Mouse (Mus musculus): Measurements from ENCODE around the gene Iqcd. TPM values are rescaled to one million over a fixed set of nuclear protein-coding genes. Genes with fewer than 3 reads are reported as not detected.

Gene Iqcd
- polyA plus RNA-seq, 1 experiment from 2014 or later, result 0.60 TPM

DNA sequence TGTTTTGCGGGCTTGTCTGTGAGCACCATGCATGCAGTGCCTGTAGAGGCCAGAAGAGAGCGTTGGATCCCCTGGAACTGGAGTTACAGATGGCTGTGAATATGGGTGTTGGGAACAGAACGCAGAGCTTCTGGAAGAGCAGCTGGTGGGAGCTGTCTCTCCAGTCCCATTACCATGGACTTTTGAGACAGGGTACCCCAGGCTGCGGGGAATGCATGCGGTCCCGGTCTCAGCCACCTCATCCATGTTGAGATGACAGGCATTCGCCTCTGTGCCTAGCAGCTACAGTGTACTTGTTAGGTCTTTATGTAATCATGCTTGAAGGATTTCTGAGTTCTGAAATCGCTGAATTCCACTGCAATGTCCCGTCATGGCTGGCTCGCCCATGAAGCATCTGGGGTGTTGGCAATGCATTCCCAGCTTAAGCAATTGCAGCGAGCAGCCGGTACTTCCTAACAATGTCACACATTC is 67.5 kb downstream of the Iqcd start:
- 88% methylated on average over 12 of the region's 12 CpGs for WGBS
- H3K9ac ChIP-seq (replicated peaks), result no peak overlapping the region
- peaks cover 8% of the 10 kb centered on the region; the same call in 1 of the 2 replicates for H3K4me1 ChIP-seq
- H3K4me2 ChIP-seq (replicated peaks), result no peak overlapping the region
- H3K9me3 ChIP-seq, result no peaks in the 10 kb centered on the region
- no peak overlapping the region for H3K27ac ChIP-seq (replicated peaks)
- H3K36me3 ChIP-seq, result no peaks in the 10 kb centered on the region
- no peak for ATAC-seq (ENCODE audit: low FRiP score, low read depth)
- peaks cover 29% of the 10 kb centered on the region; the same call in 1 of the 2 replicates for H3K27me3 ChIP-seq
- H3K4me3 ChIP-seq, result no peak overlapping the region

Other genes starting within 250 kb of the Iqcd start
- 45.2 and 51.9 TPM in 2 replicates for gene Lhx5, start 157.3 kb upstream of the Iqcd start, polyA plus RNA-seq (2016; fragmentation: Nextera tagmentation; extraction: Ambion mirVana)
- 6.4 and 7.5 TPM in 2 replicates for gene Sdsl, start 116.2 kb upstream of the Iqcd start, polyA plus RNA-seq (2016; fragmentation: Nextera tagmentation; extraction: Ambion mirVana)
- not detected in 2 replicates for gene Sds, start 112.5 kb upstream of the Iqcd start, polyA plus RNA-seq (2016; fragmentation: Nextera tagmentation; extraction: Ambion mirVana)
- gene Plbd2, start 85.4 kb upstream of the Iqcd start, polyA plus RNA-seq (2016; fragmentation: Nextera tagmentation; extraction: Ambion mirVana), result 31.5 and 36.2 TPM in 2 replicates
- gene Slc8b1, start 77.8 kb upstream of the Iqcd start, polyA plus RNA-seq (2016; fragmentation: Nextera tagmentation; extraction: Ambion mirVana), result 3.1 TPM in 2 replicates
- gene Tpcn1, start 343 bp upstream of the Iqcd start, polyA plus RNA-seq (2016; fragmentation: Nextera tagmentation; extraction: Ambion mirVana), result 12.9 and 14.2 TPM in 2 replicates
- gene Rita1, start 23.6 kb downstream of the Iqcd start, polyA plus RNA-seq (2016; fragmentation: Nextera tagmentation; extraction: Ambion mirVana), result 15.5 and 16.0 TPM in 2 replicates
- gene Ddx54, start 23.7 kb downstream of the Iqcd start, polyA plus RNA-seq (2016; fragmentation: Nextera tagmentation; extraction: Ambion mirVana), result 51.8 and 53.0 TPM in 2 replicates
- not detected in 2 replicates for gene Cfap73, start 45.2 kb downstream of the Iqcd start, polyA plus RNA-seq (2016; fragmentation: Nextera tagmentation; extraction: Ambion mirVana)
- not detected in 2 replicates for gene Rasal1, start 59.8 kb downstream of the Iqcd start, polyA plus RNA-seq (2016; fragmentation: Nextera tagmentation; extraction: Ambion mirVana)
- 17.1 and 18.4 TPM in 2 replicates for gene Dtx1, start 122.9 kb downstream of the Iqcd start, polyA plus RNA-seq (2016; fragmentation: Nextera tagmentation; extraction: Ambion mirVana)
- 0.21 and 0.34 TPM in 2 replicates for gene Oas2, start 160.8 kb downstream of the Iqcd start, polyA plus RNA-seq (2016; fragmentation: Nextera tagmentation; extraction: Ambion mirVana)
- gene Oas3, start 188.6 kb downstream of the Iqcd start, polyA plus RNA-seq (2016; fragmentation: Nextera tagmentation; extraction: Ambion mirVana), result 0.17 and 0.18 TPM in 2 replicates
- not detected in 2 replicates for gene Oas1e, start 206.5 kb downstream of the Iqcd start, polyA plus RNA-seq (2016; fragmentation: Nextera tagmentation; extraction: Ambion mirVana)
- 0.16 and 0.27 TPM in 2 replicates for gene Oas1c, start 223.5 kb downstream of the Iqcd start, polyA plus RNA-seq (2016; fragmentation: Nextera tagmentation; extraction: Ambion mirVana)